Mouse (Mus musculus) limb, embryonic 15.5 days (tissue): ENCODE data around the gene Ros1. TPM values are rescaled to one million over a fixed set of nuclear protein-coding genes. Genes with fewer than 3 reads are reported as not detected.

Source experiments
- ATAC-seq: fragments of 200-750 bp; cut with Nextera tagmentation; 2 replicates; pipeline ENCODE4 v1.8.0; 2017; ENCODE audit warnings: low read depth, moderate TSS enrichment; ENCODE audit not compliant: insufficient number of reproducible peaks, low FRiP score, low TSS enrichment
- H3K27ac ChIP-seq: fragments of 300-500 bp; sonication (generic); 2 replicates; pipeline ENCODE4 v1.5.1; 2015; ENCODE audit warnings: moderate library complexity, mild to moderate bottlenecking, inconsistent platforms
- H3K27me3 ChIP-seq: fragments of 300-500 bp; sonication (generic); 2 replicates; pipeline ENCODE4 v1.6.1; 2015; ENCODE audit warnings: inconsistent platforms
- H3K36me3 ChIP-seq: fragments of 300-500 bp; sonication (generic); 2 replicates; pipeline ENCODE4 v1.6.1; 2015; ENCODE audit warnings: inconsistent platforms
- H3K4me1 ChIP-seq: fragments of 300-500 bp; sonication (generic); 2 replicates; pipeline ENCODE4 v1.6.1; 2015; ENCODE audit warnings: inconsistent platforms
- H3K4me2 ChIP-seq: fragments of 300-500 bp; sonication (generic); 2 replicates; pipeline ENCODE4 v1.6.1; 2015; ENCODE audit warnings: mild to moderate bottlenecking, inconsistent platforms
- H3K4me3 ChIP-seq: fragments of 300-500 bp; sonication (generic); 2 replicates; pipeline ENCODE4 v1.5.1; 2015; ENCODE audit warnings: mild to moderate bottlenecking, inconsistent platforms
- H3K9ac ChIP-seq: fragments of 300-500 bp; sonication (generic); 2 replicates; pipeline ENCODE4 v1.6.1; 2015; ENCODE audit warnings: inconsistent platforms
- H3K9me3 ChIP-seq: fragments of 300-500 bp; sonication (generic); 2 replicates; pipeline ENCODE4 v1.6.1; 2016; ENCODE audit warnings: inconsistent platforms
- WGBS: fragments of 180-500 bp; shearing (Covaris S2); methylation state at CpG from one replicate; pipeline ENCODE4 v1.1.7; 2015; 5-methylcytosine and 5-hydroxymethylcytosine counted together
- polyA plus RNA-seq: library from polyadenylated mRNA; unstranded; fragments of >200 nt; fragmentation: Nextera tagmentation; extraction: Ambion mirVana; gene quantifications from 2 replicates; pipeline ENCODE4 v1.2.1, GENCODE M21; 2015

Ros1 gene
- polyA plus RNA-seq, 1 experiment from 2014 or later, result 0.05 TPM

DNA sequence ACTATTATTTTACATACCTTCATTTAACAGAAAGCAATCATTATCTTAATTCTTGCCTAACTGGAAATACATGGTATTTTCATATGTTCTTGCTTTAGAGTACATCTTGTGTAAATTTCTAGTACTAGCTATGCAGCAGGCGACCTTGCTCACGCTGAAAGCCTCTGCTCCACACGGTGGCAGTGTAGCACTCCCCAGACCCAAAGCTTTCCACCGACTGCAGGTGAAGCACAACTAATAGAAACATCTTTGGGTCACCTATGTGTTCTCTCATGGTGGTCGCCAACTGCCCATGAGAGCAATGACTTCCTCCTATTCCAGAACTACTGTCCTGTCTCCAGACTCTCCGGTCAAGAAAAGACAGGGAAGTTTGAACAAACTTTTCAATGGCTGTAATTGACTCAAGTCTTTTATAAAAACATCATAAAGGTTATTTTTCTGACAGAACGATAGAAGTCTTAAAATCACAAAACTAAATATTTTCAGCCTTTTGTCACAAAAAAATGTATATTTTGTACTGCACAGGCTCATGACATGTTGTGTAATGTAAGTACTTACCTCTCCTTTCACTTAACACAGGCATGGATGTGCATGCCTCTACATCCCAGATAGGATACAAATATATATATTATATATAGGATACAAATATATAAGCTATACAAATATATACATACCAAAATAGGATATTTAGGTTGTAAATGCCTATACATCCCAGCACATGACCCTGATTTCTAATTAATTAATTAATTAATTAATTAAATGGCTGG is 21.9 kb upstream of the Ros1 start:
- H3K9ac ChIP-seq, result no peak overlapping the region
- no peaks in the 10 kb centered on the region for H3K4me1 ChIP-seq
- H3K27me3 ChIP-seq, result no peaks in the 10 kb centered on the region
- H3K36me3 ChIP-seq, result no peaks in the 10 kb centered on the region
- H3K9me3 ChIP-seq, result no peaks in the 10 kb centered on the region
- H3K4me3 ChIP-seq, result no peak overlapping the region
- no peak overlapping the region for H3K4me2 ChIP-seq
- H3K27ac ChIP-seq, result no peak overlapping the region
- ATAC-seq, result no peak
- 23% methylated on average over 7 of the region's 7 CpGs for WGBS

DNA sequence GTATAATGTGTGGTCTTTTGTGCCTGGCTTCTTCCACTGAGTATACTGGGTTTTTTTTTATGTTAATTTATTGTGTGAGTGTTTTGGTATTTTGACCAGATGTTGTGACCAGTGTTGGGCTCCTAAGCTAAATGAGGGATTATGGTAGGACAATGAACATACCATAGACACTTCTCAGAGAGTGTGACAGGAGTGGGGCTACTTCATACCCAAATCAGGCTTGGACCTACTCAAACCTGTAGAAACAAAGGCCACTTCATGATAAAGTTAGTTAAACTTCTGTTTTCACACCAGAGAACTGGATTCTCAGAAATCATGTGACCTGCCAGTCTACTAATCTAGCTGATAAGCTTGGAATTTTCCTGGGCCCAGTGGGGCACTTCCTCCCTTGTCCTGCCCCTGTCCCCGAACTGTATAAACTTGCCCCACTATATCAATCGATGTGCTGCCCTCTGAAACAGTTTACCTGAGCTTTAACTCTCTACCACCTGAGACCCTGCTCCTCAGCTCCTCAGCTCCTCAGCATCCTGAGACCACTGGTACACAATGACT is 20.3 kb upstream of the Ros1 start:
- Histone ChIP-seq H3K9ac (no peak overlapping the region), H3K27ac (no peak overlapping the region), H3K36me3 (no peaks in the 10 kb centered on the region), H3K27me3 (no peaks in the 10 kb centered on the region), H3K9me3 (no peaks in the 10 kb centered on the region), H3K4me3 (no peak overlapping the region), H3K4me1 (no peaks in the 10 kb centered on the region), H3K4me2 (no peak overlapping the region)
- 55% methylated on average over 2 of the region's 2 CpGs for WGBS
- ATAC-seq, result no peak

DNA sequence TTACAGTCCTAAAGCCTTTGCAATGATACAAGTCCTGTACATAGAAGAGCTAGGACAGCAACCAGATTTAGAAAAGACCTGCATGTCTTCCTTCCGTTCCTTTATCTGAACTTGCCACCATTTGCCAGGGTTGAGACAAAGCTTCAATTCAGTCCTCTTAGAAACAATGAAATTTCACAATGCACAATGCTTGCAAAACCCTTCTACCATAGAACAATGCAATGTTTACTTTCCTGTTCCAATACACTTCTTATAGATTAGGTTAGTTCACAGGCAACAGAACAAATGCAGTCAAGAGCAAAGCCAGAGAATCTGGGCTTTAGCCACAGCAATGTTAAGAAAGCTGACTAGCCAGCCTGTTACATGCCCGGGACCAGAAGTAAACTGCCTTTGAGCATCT is 9.0 kb upstream of the Ros1 start:
- Histone ChIP-seq H3K9me3 (no peaks in the 10 kb centered on the region), H3K4me2 (no peak overlapping the region), H3K4me3 (no peak overlapping the region), H3K27me3 (no peaks in the 10 kb centered on the region), H3K36me3 (no peaks in the 10 kb centered on the region), H3K9ac (no peak overlapping the region), H3K4me1 (no peaks in the 10 kb centered on the region), H3K27ac (no peak overlapping the region)
- ATAC-seq, result no peak
- 82% methylated on average over 2 of the region's 2 CpGs for WGBS

DNA sequence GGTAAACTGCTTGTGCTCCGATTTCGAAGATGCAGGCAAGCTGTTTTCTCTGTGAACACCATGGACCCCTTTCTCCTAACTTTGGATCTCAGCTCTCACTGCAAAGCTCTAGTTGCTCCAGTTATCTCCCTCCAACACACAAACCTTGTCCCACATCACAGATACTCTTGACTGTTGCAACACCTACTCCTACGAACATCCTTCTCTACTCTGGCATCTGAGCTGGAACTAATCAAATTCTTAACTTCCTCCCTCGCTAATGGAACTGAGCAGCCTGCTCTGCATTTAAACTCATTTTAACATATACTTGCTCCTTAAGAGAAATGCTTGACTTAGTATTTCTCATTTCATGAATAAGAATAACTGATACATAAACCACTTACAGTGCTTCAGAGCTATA is 9.1 kb downstream of the Ros1 start:
- Histone ChIP-seq H3K27me3 (no peaks in the 10 kb centered on the region), H3K4me1 (no peaks in the 10 kb centered on the region), H3K27ac (no peak overlapping the region), H3K9me3 (no peaks in the 10 kb centered on the region), H3K36me3 (no peaks in the 10 kb centered on the region), H3K4me2 (no peak overlapping the region), H3K9ac (no peak overlapping the region), H3K4me3 (no peak overlapping the region)
- 66% methylated on average over 4 of the region's 4 CpGs for WGBS
- ATAC-seq, result no peak

DNA sequence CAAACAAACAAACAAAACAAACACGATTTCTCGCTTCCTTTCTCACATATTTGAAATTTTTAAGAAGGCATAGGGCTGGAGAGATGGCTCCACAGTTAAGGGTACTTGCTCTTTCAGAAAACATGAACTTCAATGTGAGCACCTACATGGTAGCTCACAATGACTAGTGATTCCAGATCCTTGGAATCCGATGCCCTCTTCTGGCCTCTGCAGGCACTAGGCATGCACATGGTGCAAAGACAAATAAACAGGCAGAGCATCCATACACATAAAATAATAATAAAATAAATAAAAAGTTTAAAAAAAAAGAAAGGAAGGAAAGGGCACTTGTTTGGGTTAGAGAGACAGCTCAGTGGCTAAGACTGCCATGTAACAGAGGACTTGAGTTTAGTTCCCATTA is 12.2 kb downstream of the Ros1 start:
- no peak overlapping the region for H3K4me2 ChIP-seq
- no peaks in the 10 kb centered on the region for H3K36me3 ChIP-seq
- H3K4me1 ChIP-seq, result no peaks in the 10 kb centered on the region
- no peak overlapping the region for H3K9ac ChIP-seq
- ATAC-seq, result no peak
- no peak overlapping the region for H3K4me3 ChIP-seq
- no peak overlapping the region for H3K27ac ChIP-seq
- whole genome bisulfite sequencing, result 89% methylated on average over 3 of the region's 3 CpGs
- H3K27me3 ChIP-seq, result no peaks in the 10 kb centered on the region
- H3K9me3 ChIP-seq, result no peaks in the 10 kb centered on the region

DNA sequence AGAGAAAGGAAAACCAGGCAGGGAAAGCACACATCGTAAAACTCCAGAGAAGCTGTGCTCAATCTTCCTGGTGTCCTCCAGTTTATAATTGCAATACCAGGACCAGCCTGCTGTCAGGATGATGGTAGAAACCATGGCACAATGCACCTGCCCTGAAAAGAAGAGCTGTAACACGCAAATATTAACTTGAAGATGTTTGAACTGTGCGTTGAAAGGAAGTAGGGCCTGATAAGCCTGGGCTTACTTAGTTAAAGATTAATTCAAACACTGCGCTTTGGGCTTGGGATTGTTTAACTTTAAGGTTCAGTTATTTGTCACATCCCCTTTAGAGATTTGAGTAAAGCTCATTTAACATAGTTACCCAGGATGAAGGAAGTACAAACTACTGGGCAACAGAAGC is 20.7 kb downstream of the Ros1 start:
- H3K4me1 ChIP-seq, result no peaks in the 10 kb centered on the region
- H3K9ac ChIP-seq, result no peak overlapping the region
- no peak overlapping the region for H3K4me3 ChIP-seq
- no peaks in the 10 kb centered on the region for H3K9me3 ChIP-seq
- H3K27ac ChIP-seq, result no peak overlapping the region
- no peak for ATAC-seq
- H3K27me3 ChIP-seq, result no peaks in the 10 kb centered on the region
- H3K36me3 ChIP-seq, result no peaks in the 10 kb centered on the region
- WGBS, result 70% methylated on average over 4 of the region's 4 CpGs
- no peak overlapping the region for H3K4me2 ChIP-seq

DNA sequence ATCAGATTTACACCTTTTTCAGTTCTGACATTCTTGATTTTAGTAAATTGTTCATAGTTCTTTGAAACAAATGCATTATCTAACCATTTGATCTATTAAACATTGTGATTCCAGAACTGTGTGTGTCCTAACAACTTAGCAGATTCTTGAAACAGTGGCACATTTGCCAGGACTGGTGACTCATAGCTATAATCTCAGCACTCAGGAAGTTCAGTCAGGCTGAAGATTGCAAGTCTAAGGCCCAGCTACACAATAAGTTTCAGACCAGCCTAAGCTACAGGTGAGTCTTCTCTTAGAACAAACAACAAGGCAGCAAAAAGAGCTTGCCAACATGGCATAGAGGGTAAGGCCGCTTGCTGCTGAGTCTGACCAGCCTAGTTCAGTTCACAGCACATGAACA is 24.6 kb downstream of the Ros1 start:
- no peak for ATAC-seq
- 97% methylated on average over 1 of the region's 1 CpGs for WGBS

DNA sequence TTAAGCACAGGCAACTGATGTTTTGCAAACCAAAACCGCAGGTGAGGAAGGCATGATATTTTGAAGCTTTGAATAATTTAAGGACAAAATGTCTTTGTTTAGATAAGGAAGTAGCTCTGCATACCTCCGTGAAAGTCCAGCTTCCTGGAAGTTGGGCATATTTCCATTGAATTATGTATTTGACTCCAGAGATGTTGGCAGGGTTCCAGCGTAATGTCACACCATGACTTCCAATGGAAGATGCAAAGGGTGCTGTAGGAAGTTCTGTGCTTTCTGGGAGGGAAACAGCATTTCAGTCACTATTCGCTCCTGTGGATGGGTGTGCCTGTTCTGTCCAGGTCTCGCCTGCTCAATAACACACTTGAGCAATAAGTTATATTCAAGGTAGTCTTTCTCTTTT is 25.2 kb downstream of the Ros1 start:
- Histone ChIP-seq H3K9ac (no peak overlapping the region), H3K27me3 (no peaks in the 10 kb centered on the region), H3K4me1 (no peaks in the 10 kb centered on the region), H3K4me3 (no peak overlapping the region), H3K27ac (no peak overlapping the region), H3K36me3 (no peaks in the 10 kb centered on the region), H3K9me3 (no peaks in the 10 kb centered on the region), H3K4me2 (no peak overlapping the region)
- WGBS, result 81% methylated on average over 5 of the region's 5 CpGs
- no peak for ATAC-seq

More for the DNA sequence above, 24.6 kb downstream of the Ros1 start:
- no peak overlapping the region for H3K4me2 ChIP-seq
- no peak overlapping the region for H3K27ac ChIP-seq
- no peaks in the 10 kb centered on the region for H3K4me1 ChIP-seq
- no peak overlapping the region for H3K9ac ChIP-seq
- H3K36me3 ChIP-seq, result no peaks in the 10 kb centered on the region
- no peaks in the 10 kb centered on the region for H3K9me3 ChIP-seq
- H3K27me3 ChIP-seq, result no peaks in the 10 kb centered on the region
- no peak overlapping the region for H3K4me3 ChIP-seq

DNA sequence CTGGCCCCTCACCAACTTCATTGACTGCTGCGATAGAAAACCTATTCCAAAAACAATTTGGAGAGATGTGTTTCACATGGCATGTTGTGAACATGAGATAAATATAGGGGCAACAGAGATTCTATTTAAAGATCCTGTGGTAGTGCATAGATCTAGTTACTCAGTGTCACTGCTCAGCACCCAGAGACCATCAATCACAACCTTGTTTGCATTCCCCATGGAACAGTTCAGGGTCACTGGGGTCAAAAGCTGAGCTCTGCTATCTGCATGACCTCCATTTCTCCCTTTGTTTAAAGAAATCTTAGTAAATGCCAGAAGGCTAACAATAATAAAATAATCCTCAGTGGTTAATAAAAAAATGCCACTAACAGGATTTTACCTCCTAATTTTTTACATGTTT is 29.7 kb downstream of the Ros1 start:
- 86% methylated on average over 1 of the region's 1 CpGs for WGBS

DNA sequence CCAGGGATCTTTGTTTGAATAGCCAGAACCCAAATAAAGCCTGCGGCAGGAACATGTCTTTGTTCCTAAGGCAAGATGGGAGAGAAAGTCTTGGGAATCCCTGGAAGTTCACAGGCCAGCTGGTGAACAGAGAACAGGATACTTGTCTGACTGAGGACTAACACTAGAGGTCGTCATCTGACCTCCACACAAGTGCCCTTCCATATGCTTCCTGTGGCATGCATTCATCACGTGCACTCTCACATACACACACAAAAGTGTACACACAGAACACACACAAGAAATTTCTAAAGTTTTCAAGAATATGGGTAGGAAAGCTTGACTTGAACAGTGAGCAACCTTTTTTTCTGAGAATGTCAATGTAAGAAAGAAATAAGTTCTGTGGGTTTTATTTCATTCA is 34.4 kb downstream of the Ros1 start:
- Histone ChIP-seq H3K9me3 (no peaks in the 10 kb centered on the region), H3K4me1 (no peaks in the 10 kb centered on the region), H3K4me2 (no peak overlapping the region), H3K27me3 (no peaks in the 10 kb centered on the region), H3K9ac (no peak overlapping the region), H3K36me3 (no peaks in the 10 kb centered on the region), H3K27ac (no peak overlapping the region), H3K4me3 (no peak overlapping the region)
- WGBS, result 54% methylated on average over 3 of the region's 3 CpGs
- ATAC-seq, result no peak

More for the DNA sequence above, 29.7 kb downstream of the Ros1 start:
- no peak for ATAC-seq
- Histone ChIP-seq H3K4me3 (no peak overlapping the region), H3K9ac (no peak overlapping the region), H3K27ac (no peak overlapping the region), H3K36me3 (no peaks in the 10 kb centered on the region), H3K4me2 (no peak overlapping the region), H3K27me3 (no peaks in the 10 kb centered on the region), H3K9me3 (no peaks in the 10 kb centered on the region), H3K4me1 (no peaks in the 10 kb centered on the region)

DNA sequence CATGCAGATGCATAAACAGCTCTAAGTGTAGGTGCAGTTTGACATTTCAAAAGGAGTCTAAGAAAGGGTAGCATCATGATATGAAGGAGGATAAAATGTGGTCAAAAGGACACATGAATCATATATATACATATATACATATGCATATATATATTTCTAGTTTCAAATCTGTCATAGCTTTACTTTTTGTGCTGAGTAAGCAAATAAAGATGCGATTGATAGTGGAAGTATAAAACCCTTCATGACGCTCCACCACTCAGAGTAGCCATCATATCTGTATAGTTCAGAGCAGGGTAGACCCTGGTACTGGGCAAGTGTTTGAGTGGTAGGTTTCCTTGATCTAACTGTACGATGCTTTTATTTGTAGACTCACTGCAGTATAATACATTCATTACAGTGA is 35.3 kb downstream of the Ros1 start:
- Histone ChIP-seq H3K27me3 (no peaks in the 10 kb centered on the region), H3K4me2 (no peak overlapping the region), H3K4me3 (no peak overlapping the region), H3K4me1 (no peaks in the 10 kb centered on the region), H3K36me3 (no peaks in the 10 kb centered on the region), H3K27ac (no peak overlapping the region), H3K9me3 (no peaks in the 10 kb centered on the region), H3K9ac (no peak overlapping the region)
- WGBS, result 94% methylated on average over 3 of the region's 3 CpGs
- no peak for ATAC-seq

DNA sequence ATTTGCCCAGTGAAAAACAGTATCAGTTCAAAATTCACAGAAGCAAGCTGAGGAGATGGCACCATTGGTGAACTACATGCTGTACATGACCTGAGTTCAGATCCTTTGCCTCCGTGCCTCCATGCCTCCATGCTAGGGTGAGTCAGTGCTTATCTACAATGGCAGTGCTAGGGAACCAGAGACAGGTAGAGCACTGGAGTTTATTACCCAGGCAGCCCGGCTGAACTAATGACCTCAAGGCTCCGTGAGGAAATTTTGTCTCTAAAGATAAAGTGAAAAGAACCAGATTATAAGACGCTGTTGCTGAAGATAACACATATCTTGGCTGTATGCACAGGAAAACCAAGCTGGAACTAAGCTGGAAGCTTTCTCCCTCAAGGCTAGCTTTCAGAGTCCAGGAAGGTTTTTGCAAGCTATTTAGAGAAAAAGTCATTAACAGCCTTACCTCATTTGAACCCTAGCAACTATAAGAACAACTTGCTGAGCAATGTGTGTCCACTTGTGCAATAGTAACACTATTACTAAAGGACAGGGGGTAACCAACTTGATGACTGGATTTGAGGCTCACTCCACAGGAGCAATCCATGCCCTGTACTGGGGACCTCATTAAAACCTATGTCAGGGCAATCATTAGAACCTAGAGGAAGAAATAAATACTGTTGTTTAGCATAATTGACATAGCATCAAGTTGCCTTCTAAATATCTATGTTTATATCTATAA is 61.5 kb downstream of the Ros1 start:
- no peaks in the 10 kb centered on the region for H3K27me3 ChIP-seq
- no peaks in the 10 kb centered on the region for H3K9me3 ChIP-seq
- H3K9ac ChIP-seq, result no peak overlapping the region
- WGBS, result 55% methylated on average over 4 of the region's 4 CpGs
- H3K27ac ChIP-seq, result no peak overlapping the region
- no peaks in the 10 kb centered on the region for H3K4me1 ChIP-seq
- ATAC-seq, result no peak
- no peak overlapping the region for H3K4me2 ChIP-seq
- H3K4me3 ChIP-seq, result no peak overlapping the region
- no peaks in the 10 kb centered on the region for H3K36me3 ChIP-seq
